Mouse (Mus musculus): Measurements from ENCODE around the gene Dapk2. TPM values are rescaled to one million over a fixed set of nuclear protein-coding genes. Genes with fewer than 3 reads are reported as not detected.

Dapk2 gene
- polyA plus RNA-seq, 1 experiment, result not detected

DNA sequence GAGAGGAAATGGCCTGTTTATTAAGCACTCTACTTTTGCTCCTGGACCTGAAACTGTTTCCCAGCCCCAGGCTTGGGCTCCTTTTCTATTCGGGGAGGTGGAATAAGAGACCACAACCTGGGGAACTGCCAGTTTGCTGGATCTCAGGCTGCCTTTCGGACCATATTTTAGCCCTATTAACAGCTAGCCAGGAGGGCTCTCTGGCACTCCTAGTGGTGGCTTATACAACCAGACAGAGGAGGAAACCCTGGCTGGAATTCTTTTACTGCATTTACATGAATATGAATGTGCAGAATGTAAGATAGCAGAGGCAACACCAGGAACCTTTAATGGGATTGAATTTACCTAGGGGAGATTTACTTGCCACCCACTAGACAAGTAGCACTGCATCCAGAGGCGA, 83.0 kb downstream of the Dapk2 start:
- no peak overlapping the region for H3K27ac ChIP-seq (ENCODE audit: insufficient read depth, low read depth, low read length)
- 49% methylated on average over 3 of the region's 3 CpGs for WGBS
- no peak overlapping the region for H3K4me3 ChIP-seq (ENCODE audit: insufficient read depth, low read depth, low read length)
- TF ChIP-seq POLR2A (IDR thresholded peaks at IDR 0.05; ENCODE audit: insufficient read depth, low read depth, low read length) (no peak), CTCF (IDR thresholded peaks at IDR 0.05; ENCODE audit: insufficient read depth, low read depth, low read length) (no peak)
- H3K4me1 ChIP-seq (ENCODE audit: control insufficient read depth, insufficient read depth, low read length), result peaks cover 4% of the 10 kb centered on the region; the same call in 1 of the 2 replicates

DNA sequence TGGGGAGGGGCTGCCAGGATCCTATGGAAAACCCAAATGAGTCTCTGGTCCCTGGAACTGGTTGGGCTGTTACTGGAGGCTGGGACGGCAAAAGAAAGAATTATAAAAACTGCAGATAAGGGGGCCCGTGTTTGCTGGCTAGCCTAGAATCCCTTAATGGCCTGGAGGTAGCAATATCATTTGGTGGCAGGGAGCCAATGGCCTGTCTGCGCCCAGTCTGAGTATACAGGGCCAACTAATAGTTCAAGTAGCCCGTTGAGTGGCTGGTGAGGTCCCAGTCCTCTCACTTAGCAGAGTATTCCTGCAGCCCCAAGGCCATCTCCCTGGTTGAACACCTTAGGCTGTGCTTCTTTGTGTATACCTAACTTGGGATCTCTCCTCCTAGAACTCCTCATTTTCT, 83.7 kb downstream of the Dapk2 start:
- WGBS, result 75% methylated on average over 4 of the region's 4 CpGs
- H3K4me1 ChIP-seq (ENCODE audit: control insufficient read depth, insufficient read depth, low read length), result peaks cover 4% of the 10 kb centered on the region; the same call in 1 of the 2 replicates
- no peak overlapping the region for H3K27ac ChIP-seq (ENCODE audit: insufficient read depth, low read depth, low read length)
- H3K4me3 ChIP-seq (ENCODE audit: insufficient read depth, low read depth, low read length), result no peak overlapping the region
- TF ChIP-seq POLR2A (IDR thresholded peaks at IDR 0.05; ENCODE audit: insufficient read depth, low read depth, low read length), result no peak
- no peak for TF ChIP-seq CTCF (IDR thresholded peaks at IDR 0.05; ENCODE audit: insufficient read depth, low read depth, low read length)

DNA sequence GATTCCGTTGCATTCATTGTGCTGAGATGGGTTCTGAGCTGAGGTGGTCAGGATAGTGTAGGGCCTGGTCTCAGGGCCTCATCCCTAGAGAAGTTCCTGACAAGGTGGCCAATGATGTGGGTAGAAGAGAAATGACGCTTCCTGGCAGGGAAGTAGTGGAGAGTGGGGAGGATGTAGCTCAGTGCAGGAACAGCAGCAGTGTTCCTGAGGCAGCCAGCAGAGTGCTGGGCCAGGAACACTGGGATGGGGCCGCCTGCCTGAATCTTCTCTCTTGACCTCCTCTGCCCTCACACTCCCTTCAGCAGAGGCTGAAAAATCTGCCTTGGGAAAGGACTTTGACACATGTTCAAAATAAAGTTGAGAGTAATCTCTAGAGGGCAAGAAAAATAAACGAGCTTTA, 85.2 kb downstream of the Dapk2 start:
- Histone ChIP-seq H3K4me3 (ENCODE audit: insufficient read depth, low read depth, low read length) (no peak overlapping the region), H3K4me1 (ENCODE audit: control insufficient read depth, insufficient read depth, low read length) (peaks cover 4% of the 10 kb centered on the region; the same call in 1 of the 2 replicates), H3K27ac (ENCODE audit: insufficient read depth, low read depth, low read length) (no peak overlapping the region)
- WGBS, result 86% methylated on average over 4 of the region's 4 CpGs
- TF ChIP-seq POLR2A (IDR thresholded peaks at IDR 0.05; ENCODE audit: insufficient read depth, low read depth, low read length), result no peak
- TF ChIP-seq CTCF (IDR thresholded peaks at IDR 0.05; ENCODE audit: insufficient read depth, low read depth, low read length), result no peak

DNA sequence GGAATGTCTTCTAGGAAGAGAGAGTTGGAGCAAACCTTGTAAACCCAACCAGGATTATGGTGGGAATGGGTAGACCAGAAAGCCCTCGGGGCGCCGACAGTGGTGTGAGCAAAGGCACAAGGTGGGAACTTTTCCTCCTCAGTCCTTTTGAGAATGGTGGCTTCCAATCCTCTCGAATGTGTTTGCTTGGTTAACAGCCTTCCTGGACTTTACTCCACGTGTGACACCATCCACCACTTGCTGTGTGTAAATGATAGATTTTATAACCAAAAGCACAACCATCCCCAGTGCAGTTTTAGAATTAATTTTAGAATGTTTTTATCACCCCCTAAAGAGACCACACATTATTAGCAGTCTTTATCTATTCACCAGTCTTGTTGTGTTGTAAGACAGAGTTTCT, 86.1 kb downstream of the Dapk2 start:
- Histone ChIP-seq H3K4me1 (ENCODE audit: control insufficient read depth, insufficient read depth, low read length) (peaks cover 4% of the 10 kb centered on the region; the same call in 1 of the 2 replicates), H3K4me3 (ENCODE audit: insufficient read depth, low read depth, low read length) (no peak overlapping the region), H3K27ac (ENCODE audit: insufficient read depth, low read depth, low read length) (no peak overlapping the region)
- 90% methylated on average over 5 of the region's 5 CpGs for WGBS
- TF ChIP-seq CTCF (IDR thresholded peaks at IDR 0.05; ENCODE audit: insufficient read depth, low read depth, low read length), result no peak
- no peak for TF ChIP-seq POLR2A (IDR thresholded peaks at IDR 0.05; ENCODE audit: insufficient read depth, low read depth, low read length)

DNA sequence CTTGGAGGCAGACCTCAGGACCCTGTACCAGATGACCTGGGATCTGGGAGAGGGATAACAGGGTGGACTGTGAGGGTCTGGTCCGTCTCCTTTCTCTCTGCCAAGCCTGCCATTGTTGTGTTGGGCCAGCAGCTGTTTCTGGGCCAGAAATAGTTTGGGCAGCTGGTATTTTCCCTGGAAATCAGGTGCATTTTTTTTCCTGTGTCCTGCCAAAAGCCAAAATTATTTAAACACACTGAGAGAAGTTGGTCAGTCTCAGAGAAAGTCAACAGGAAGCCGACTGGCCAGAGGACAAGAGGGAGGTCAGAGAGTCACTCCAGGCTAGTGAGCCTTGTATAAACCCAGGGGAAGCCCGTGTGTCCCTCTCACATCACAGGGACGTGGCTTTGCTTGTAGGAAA, 87.7 kb downstream of the Dapk2 start:
- WGBS, result 67% methylated on average over 4 of the region's 4 CpGs
- no peak for TF ChIP-seq POLR2A (IDR thresholded peaks at IDR 0.05; ENCODE audit: insufficient read depth, low read depth, low read length)
- TF ChIP-seq CTCF (IDR thresholded peaks at IDR 0.05; ENCODE audit: insufficient read depth, low read depth, low read length), result no peak
- no peak overlapping the region for H3K27ac ChIP-seq (ENCODE audit: insufficient read depth, low read depth, low read length)
- no peak overlapping the region for H3K4me3 ChIP-seq (ENCODE audit: insufficient read depth, low read depth, low read length)
- peaks cover 3% of the 10 kb centered on the region; the same call in 1 of the 2 replicates for H3K4me1 ChIP-seq (ENCODE audit: control insufficient read depth, insufficient read depth, low read length)

DNA sequence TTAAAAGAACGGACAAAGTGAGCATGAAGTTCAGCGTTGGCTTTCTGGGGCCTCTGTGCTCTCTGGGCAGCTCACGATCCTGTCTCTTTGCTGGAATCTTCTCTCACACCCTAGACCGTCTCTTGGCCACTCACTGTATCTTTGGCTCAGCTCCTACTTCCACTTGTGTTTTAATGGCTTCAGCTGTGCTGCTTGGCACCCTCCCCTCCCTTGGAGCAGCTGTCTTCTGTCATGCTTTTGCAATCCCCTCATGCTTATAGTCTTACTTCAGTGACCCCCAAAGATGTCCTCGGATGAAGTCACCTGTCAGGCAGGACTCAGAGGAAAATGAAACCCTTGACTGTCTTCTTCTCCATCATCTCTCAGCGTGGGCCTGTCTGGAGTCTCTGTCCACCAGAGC, 91.3 kb downstream of the Dapk2 start:
- no peak for TF ChIP-seq CTCF (IDR thresholded peaks at IDR 0.05; ENCODE audit: insufficient read depth, low read depth, low read length)
- TF ChIP-seq POLR2A (IDR thresholded peaks at IDR 0.05; ENCODE audit: insufficient read depth, low read depth, low read length), result no peak
- no peak overlapping the region for H3K27ac ChIP-seq (ENCODE audit: insufficient read depth, low read depth, low read length)
- H3K4me3 ChIP-seq (ENCODE audit: insufficient read depth, low read depth, low read length), result no peak overlapping the region
- WGBS, result 70% methylated on average over 6 of the region's 6 CpGs
- peaks cover 3% of the 10 kb centered on the region; the same call in 1 of the 2 replicates for H3K4me1 ChIP-seq (ENCODE audit: control insufficient read depth, insufficient read depth, low read length)

DNA sequence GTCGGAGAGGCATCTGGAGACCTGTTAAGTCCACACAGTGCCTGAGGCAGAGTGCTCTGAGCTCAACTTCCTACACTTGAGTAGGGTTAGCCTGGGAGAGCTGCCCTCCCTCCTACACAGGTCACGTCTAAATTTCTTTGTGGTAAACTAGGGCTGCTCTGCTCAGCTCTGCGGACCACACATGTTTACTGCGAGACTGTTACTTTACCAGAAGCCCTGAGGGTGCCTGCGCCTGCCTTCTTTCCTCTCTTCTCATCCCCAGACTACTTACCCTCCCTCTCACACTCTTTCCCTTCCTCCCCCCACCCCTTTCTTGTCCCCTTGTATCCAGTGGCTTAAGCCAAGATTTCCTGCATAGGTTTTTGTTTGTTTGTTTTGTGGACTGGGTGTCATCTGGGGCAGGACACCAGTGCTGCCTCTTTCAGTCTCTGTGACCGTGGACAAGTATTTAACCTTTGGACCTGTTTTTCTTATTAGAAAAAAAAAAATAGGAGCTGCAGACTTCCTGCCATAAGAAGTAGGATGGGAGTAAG, 93.2 kb downstream of the Dapk2 start:
- H3K27ac ChIP-seq (ENCODE audit: insufficient read depth, low read depth, low read length), result no peak overlapping the region
- no peak for TF ChIP-seq POLR2A (IDR thresholded peaks at IDR 0.05; ENCODE audit: insufficient read depth, low read depth, low read length)
- no peak for TF ChIP-seq CTCF (IDR thresholded peaks at IDR 0.05; ENCODE audit: insufficient read depth, low read depth, low read length)
- WGBS, result 87% methylated on average over 6 of the region's 6 CpGs

DNA sequence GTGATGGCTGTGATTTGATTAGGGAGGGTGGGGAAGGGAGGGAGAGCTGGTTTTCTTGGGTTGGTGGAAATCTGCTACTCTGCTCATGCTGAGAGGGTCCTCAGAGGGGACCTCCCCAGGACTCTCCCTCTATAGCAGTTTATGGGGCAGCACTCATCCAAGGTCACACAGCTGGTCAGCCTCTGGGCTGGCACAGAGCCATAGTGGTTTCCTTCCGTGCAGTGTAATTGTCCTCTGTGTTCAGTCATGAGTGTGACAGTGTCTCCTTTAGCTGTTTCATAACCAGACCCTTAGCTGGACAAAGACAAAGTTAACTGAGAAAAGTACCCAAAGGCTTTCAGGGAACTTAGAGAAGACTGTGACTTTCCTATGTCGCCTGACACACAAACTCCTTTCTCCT, 103.7 kb downstream of the Dapk2 start:
- Histone ChIP-seq H3K4me1 (ENCODE audit: control insufficient read depth, insufficient read depth, low read length) (peaks cover 9% of the 10 kb centered on the region), H3K27ac (ENCODE audit: insufficient read depth, low read depth, low read length) (no peak overlapping the region), H3K4me3 (ENCODE audit: insufficient read depth, low read depth, low read length) (no peak overlapping the region)
- TF ChIP-seq POLR2A (IDR thresholded peaks at IDR 0.05; ENCODE audit: insufficient read depth, low read depth, low read length), result no peak
- no peak for TF ChIP-seq CTCF (IDR thresholded peaks at IDR 0.05; ENCODE audit: insufficient read depth, low read depth, low read length)
- 67% methylated on average over 2 of the region's 2 CpGs for WGBS

More for the DNA sequence above, 93.2 kb downstream of the Dapk2 start:
- H3K4me1 ChIP-seq (ENCODE audit: control insufficient read depth, insufficient read depth, low read length), result peaks cover 3% of the 10 kb centered on the region; the same call in 1 of the 2 replicates
- no peak overlapping the region for H3K4me3 ChIP-seq (ENCODE audit: insufficient read depth, low read depth, low read length)

DNA sequence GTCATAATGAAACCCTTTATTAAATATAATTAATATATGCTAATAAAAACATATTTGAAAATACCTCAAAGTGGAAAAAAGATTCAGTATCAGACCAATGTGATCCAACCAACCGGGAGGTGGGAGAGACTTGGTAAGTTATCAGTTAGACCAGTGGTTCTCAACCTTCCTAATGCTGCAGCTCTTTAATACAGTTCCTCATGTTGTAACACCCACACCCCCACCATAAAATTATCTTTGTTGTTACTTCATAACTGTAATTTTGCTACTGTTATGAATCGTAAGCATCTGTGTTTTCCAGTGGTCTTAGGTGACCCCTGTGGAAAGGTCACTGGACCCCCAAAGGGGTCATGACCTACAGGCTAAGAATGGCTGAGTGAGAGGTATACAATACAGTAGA, 105.7 kb downstream of the Dapk2 start:
- H3K4me1 ChIP-seq (ENCODE audit: control insufficient read depth, insufficient read depth, low read length), result peaks cover 19% of the 10 kb centered on the region
- H3K4me3 ChIP-seq (ENCODE audit: insufficient read depth, low read depth, low read length), result no peak overlapping the region
- H3K27ac ChIP-seq (ENCODE audit: insufficient read depth, low read depth, low read length), result no peak overlapping the region
- WGBS, result 99% methylated on average over 2 of the region's 2 CpGs
- no peak for TF ChIP-seq POLR2A (IDR thresholded peaks at IDR 0.05; ENCODE audit: insufficient read depth, low read depth, low read length)
- no peak for TF ChIP-seq CTCF (IDR thresholded peaks at IDR 0.05; ENCODE audit: insufficient read depth, low read depth, low read length)

Data from olfactory bulb, adult 2 months (tissue).